Mouse (Mus musculus): ENCODE measurements around the gene Cobll1.

The Cobll1 gene

DNA sequence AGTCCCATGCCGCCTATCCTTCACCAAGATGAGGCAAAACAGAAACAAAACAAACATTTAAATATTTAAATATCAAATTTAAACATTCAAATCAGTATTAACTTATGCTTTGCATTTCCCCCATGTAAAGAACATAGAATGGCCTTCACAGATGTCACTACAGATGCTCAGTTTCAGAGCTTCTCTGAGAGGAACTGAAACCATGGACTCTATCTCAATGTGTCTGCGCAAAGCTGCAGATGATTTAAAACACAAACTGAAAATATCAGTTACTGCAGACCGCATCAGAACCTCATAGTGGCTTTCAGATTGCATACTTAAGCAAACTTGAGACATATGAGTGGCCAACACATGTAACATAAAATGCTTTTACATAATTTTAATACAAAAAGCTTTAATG, 40.6 kb downstream of the Cobll1 start:
- no peak for DNase-seq (ENCODE audit: low read depth, low spot score)

DNA sequence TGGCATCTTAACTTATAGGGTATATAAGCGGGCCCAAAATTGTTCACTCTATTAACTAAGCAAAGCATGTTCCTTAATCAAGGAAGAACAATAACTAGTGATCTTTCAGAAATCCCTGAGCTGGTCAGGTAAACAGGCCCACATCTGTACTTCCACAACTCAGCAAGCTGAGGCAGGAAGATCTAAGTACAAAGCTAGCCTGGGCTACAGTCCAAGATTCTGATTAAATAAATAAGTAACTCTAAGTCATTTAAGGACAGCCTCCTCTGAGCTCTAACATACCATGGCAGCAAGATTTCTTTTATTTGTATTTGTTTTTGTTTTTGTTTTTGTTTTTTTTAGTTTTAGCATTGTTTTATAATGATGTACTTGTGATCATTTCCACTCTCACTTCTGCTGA, 42.2 kb downstream of the Cobll1 start:
- DNase-seq (ENCODE audit: low read depth, low spot score): no peak

DNA sequence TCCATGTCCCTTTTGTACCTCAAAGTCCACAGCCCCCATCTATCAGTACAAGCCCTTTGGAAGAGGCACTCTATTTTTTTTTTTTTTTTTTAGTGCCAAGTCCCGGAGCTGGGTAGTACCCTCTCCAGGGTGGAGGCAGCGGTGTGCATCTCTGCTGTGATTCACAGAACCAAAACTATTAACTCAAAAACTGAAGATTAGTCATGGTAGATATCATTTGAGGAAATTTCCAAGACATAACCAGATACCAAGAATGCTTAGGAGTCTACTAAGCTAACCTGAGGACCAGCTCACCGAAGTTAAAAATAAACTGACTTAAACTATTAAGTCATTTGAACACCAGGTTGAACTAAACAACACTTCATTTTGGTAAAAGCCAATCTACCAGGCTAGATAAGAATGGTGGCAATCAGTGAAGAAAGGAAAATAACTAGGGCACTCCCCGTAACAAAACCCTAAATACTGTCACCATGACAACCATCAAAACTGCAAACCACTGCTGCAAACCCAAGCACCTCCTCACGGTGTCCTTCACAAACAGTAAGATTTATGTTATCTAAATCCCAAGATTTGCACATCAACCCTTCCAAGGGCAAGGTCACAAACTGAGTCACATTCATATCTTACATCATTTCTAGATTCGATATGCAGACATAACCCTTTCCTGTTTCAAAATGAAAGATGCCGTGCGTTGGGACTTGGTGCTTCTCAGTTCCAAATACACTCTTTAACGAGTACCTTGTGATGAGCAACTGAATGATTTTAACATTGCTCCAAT, 43.8 kb downstream of the Cobll1 start:
- no peak for DNase-seq (ENCODE audit: low read depth, low spot score)

DNA sequence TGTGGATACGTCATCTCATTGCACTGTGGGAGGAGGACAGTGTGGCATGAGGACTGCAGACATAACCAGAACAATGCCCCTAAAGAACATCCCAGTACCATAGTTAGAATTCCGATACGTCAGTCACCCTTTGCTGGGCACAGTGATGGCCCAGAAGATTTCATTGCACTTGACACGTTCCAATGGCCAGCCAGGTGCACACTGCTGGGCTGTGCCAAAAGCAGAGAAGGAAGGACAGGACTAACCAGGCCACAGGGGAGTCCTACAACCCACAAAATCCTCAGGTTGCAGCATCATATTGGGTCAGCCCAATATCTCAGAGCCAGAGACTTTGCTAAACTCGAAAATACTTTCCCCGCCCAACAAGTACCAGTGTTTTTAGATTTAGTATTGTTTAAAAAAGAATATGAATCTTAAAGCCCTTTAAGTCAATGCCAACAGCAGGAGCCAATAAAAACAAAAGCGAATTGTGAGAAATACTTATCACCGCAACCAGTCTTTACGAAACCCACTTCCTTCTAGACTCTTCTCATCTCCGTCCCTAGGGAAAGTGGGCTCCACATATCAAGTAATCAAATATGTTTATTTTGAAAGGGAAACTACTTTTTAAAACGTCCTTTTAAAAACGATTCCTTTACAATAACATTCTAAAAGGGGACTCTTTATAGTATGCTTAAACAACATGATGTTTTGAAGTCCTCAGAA, 46.0 kb downstream of the Cobll1 start:
- no peak for DNase-seq (ENCODE audit: low read depth, low spot score)

DNA sequence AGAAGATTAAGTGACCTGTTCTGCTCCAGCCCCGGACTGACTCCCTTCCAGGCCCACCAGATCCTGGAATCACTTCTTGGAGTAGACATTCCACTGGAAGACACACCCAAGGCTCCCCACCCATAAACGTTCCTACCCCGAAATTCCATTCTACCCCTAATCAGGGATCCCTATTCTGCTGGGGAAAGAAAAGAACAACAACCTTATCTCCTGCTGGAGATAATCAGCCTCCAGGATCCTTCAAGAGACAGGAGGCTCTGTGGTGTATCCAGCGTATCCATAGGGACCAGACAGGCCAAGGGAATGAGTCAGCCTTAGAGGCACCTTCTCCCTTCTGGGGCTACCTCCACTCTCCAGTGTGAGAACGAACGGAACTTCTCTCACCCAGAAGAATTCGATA, 47.8 kb downstream of the Cobll1 start:
- no peak for DNase-seq (ENCODE audit: low read depth, low spot score)

DNA sequence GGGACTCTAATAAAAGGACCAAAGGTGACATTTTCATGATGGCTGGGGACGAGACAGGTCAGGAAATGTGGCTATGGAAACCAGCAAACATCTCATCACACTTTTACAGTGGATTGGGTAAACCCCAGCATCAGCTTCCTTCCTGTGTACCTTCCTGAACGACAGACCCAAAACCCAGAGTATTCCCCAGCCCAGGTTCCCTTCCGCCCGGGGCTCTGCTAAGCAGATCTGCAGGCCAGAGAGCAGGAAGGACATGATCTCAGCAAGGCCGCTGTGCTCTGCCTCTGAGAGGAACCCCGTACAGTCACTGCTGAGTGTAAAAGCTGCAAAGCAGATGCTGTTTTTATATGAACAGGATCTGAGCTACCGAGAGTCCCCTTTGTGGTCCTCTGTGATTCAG, 49.9 kb downstream of the Cobll1 start:
- no peak for DNase-seq (ENCODE audit: low read depth, low spot score)

DNA sequence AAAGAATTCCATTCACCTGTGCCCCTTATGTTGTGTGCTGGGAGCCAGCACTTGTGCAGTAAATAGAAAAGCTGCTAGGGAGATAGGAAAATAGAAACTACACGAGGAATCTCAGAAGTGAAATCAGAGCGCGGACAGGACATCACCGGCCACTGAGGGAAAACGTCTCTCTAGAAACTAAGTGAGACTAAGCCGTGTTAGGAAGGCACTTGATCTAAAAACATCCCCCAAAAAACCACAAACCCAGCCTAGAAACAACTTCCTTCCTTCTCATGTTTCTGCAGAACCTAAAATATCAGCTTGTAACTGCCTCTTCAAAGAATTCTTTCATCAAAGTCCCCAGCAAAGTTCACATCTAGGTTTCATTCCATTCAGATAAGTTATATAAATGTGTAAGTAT, 50.6 kb downstream of the Cobll1 start:
- DNase-seq (ENCODE audit: low read depth, low spot score): no peak

DNA sequence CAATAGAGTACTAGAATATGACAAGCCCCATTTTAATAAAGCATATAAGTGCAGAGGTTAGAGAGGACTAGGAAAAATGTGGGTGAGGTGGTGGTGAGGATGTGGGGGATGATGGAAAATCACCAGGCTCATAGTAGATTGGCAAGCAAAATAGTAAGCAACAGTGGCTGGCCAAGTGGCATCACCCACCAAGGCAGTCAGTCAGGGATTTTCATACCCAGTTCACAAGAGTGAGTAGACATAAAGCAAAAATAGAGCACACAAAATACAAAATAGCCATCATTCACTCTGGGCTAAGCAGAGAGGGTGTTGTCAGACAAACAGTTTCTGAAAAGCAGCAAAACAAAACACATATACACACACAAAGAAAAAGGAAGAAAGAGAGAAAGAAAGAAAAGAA, 51.6 kb downstream of the Cobll1 start:
- DNase-seq (ENCODE audit: low read depth, low spot score): no peak

DNA sequence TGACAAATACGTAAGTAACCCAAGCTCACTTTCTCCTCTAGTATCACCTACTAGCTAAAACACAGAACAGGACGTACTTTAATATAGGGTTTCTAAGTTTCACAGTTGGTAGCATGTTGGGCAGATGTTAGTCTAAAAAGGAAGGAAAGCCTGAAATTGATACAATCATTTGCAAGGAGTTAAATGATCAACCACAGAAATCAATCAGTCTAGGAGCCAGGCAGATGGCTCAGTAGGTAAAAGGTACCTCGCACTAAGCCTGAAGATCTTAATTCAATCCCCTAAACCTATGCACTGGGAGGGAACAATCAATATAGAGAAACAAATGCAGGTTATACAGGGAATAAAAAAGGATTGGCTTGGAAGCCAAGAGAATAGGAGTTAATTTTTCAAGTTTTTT, 52.0 kb downstream of the Cobll1 start:
- DNase-seq (ENCODE audit: low read depth, low spot score): no peak

DNA sequence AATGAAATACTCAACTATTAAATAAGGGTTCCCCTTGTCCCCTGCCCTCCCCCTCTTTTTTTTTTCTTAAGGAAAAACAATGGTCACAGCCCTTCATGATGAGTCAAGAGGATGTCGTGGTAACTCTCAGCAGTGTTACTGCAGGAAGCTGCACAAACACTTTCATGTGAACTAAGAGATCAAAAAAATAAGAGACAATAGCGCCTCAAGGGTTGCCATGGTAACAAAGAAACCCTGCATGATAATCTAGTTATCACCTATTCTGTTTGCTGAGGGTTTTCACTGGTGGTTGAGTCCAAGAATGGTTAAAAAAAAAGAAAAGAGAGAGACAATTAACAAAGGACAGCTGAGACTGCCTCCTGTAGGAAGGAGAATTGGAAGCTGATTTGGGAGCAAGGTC, 56.5 kb downstream of the Cobll1 start:
- no peak for DNase-seq (ENCODE audit: low read depth, low spot score)

DNA sequence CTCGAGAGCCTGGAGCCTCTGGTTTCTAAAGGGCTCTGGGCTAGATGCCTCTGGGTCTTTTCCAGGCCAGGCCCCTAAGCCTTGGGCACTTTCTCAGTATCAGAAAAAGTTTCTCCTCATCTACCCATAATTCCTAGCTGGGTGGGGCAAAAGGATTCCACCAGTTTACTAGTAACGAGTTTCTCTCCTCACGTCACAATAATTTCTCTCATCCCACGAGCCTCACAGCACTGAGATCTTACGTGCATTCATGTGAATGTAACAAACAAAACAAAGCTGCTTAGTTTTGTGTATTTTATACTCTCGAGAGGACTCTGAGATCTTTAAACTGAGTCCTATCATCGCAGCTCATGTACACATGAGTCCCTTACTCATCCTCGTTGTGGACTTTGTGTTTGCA, 57.5 kb downstream of the Cobll1 start:
- no peak for DNase-seq (ENCODE audit: low read depth, low spot score)

DNA sequence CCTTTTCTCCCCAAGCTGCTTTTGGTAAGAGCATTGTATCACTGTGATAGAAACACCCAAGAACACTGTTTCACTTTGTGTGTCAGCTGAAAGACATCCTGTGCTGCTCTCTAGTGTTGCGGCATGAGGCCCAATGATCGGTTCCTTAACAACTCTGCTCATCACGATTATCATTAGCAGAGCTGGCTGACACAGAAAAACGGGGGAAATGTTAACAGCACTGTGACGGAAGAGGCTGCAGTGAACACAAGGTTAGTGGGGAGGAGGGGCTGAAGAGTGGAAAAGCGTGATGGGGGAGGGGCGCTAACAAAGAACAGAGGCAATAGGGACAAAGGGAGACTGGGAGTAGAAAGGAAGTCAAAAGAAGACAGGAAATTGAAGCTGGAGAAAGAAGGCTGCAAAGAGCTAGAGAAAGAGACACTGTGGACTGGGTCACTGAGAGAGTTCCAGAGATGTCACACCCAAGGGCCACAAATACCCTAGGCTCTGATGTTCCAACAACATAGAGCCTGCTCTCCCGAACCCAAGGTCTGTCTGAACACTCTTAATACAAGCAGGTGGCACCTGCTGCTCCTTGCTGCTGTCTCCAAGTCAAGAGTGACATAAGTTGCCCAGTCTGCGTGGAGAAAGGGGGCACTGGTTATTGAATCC, 58.0 kb downstream of the Cobll1 start:
- no peak for DNase-seq (ENCODE audit: low read depth, low spot score)

DNA sequence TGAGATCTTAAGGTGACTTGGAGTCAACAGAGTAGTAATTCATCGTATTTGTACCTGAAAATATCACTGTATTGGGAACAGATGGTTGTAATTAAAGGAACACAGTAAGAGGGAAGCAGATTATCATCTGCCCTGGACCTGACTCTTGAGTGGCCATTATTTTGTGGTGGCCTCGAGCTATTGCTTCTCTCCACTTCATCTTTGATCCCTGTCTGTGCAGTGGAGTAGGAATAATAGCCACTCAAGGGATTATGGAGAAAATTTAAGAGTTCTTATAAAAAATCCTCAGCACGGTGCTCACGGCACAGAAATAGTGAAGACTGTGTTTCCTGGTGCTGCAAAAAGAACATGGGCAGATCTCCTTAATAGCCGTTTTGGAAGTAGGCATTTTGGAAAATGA, 63.6 kb downstream of the Cobll1 start:
- DNase-seq (ENCODE audit: low read depth, low spot score): no peak

DNA sequence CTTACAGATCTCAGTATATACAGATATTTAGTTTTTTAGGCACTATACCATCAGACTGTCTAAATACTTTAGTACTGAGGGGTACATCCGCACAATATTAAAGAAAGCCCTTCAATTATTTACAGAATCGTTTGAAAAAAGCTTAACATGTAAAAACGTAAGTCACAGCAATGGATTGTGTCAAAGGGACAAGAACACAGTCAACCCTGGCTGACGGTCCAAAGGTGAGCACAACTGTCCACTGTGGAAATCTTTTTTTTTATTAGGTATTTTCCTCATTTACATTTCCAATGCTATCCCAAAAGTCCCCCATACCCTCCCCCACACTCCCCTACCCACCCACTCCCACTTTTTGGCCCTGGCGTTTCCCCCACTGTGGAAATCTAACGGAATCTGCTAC, 67.1 kb downstream of the Cobll1 start:
- DNase-seq (ENCODE audit: low read depth, low spot score): no peak

DNA sequence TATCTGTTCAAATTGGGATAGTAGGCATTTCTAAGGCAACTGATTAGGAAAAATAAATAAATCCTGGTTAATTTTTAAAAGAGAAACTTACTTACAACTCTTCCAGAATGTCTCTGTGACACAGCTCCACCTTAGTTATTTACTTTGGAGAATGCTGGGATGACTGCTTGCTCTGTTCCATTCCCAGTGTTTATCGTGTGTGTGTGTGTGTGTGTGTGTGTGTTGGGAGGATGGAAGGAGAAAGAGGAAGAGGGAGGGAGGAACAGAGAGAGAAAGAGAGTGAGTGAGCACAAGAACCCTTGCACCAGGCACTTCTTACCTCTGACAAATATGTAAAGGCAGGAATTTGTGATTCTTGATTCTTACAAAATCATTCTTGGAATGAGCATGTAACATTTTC, 67.7 kb downstream of the Cobll1 start:
- DNase-seq (ENCODE audit: low read depth, low spot score): no peak

DNA sequence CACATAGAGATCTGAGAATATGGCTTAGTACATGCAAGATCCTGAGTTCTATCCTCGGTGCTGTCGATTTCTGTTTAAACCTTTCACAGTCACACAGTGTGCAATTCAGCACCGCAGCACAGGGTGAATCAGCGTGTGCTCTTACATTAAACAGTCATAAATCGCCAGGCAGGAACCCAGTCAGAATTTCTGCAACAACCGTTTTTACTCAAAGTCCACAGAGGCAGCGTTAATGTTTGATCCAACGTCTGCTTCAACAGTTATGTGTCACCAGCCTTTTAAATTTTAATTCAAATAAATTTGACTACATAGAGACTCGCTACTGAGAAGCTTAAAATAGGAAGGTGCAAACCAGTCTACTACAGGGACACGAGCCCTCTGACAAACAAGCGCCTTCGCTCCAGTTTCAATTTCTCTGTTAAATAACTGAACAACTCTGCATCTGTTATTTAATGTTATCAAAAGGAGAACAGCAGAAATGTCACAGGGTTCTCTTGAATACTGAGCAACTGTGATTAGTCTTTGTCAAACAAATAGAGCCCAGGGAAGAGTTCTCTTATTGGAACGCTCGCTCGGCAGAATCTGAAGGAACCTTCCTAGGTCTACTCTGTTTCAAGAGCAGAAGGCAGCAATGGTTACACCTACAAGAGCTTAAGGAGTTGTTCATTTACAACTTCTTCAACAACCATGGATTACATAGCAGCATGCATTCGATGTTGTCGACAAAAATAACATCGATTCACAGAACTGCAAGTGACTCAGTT, 68.3 kb downstream of the Cobll1 start:
- DNase-seq (ENCODE audit: low read depth, low spot score): no peak

DNA sequence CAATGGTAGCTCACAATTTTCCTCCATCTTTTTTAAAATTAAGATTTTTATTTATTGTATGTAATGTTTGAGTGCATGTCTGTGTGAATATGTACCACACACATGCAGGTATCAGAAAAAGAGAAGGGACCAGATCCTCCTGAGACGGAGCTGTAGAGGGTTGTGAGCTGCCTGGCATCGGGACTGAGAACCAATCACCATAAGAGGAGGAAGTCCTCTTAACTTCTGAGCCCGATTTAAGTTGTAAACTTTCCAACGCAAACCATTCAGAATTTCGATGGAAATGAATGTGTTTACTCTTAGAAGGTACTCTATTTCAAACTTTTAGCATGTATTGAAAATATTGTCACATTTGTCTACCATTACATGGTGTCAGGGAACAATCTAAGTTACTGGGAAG, 68.9 kb downstream of the Cobll1 start:
- no peak for DNase-seq (ENCODE audit: low read depth, low spot score)

DNA sequence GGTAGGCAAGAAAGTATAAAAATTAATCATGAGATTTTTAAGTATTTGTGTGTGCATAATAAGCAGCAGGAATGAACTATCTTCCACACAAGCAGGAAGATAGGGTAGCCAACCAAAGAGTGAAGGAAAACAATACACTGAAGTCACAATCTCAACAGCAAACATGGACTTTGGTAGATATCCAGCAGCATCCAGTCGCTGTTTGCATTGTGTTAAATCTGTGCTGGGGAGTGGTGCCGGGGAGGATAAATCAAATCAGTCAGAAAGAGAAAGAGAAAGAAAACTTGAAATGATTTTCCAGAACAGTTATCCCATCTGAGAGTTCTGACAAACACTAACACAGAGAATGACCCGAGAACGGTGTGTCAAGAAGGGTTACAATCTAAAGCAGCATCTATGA, 75.2 kb downstream of the Cobll1 start:
- DNase-seq (ENCODE audit: low read depth, low spot score): no peak

DNA sequence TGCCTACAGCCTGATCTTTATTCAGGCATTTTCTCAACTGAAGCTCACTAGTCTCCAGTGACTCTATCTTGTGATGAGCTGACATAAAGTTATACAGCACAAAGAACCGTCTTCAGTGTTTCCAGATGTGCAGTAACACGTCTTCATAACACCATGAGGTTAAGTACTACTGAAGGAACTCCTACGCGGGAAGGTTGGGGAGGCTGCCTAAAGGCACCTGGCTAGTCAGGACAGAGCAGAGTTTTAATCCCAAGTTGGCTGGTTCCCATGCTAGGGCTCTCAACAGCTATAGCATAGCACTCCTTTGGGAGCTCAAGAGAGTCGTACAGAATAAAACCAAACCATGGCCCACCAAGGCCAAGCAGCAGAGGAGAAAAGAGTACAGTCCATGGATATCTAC, 76.6 kb downstream of the Cobll1 start:
- DNase-seq (ENCODE audit: low read depth, low spot score): no peak

DNA sequence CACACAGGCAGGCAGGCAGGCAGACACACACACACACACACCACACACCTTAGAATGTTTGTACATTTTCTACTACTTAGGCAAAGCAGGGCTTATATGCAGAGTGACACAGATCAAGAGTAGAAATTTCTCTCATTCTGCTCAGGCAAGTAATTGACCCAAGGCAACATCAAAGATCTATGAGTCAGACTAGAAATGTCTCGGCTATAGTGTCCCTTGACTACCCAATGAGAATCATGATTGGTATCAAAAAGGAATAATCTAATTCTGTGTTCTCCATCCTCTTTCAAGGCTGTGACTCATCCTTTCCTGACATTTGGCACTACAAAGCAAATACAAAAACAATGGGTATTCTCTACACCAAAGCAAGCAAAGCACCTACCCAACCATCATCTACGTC, 77.5 kb downstream of the Cobll1 start:
- no peak for DNase-seq (ENCODE audit: low read depth, low spot score)

DNA sequence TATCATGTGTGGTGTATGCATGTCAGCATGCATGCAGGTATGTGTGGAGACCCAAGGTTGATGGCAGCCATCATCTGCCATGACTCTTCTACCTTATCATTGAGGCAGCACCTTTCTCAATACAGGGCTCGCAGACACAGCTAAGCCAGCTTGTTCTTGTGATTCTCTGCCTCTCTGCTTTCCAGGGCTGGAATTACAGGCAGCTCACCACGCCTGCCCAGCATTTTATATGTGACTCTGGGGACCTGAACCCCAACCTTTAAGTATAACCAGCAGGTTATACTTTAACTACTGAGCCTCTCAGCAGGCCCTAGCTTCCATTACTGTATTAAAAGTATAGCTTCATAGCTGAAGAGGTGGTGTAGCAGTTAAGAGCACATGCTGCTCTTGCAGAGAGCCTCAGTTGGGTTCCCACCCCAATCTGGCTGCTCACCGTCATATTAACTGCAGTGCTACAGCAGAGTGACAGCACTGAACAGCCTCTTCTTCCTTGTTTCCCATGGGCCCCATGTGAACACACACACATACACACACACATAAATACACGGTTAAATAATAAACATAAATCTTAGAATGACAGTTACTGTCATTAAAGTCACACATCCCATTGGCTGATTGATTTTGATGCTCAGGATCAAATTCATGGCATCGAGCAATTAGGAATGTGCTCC, 81.1 kb downstream of the Cobll1 start:
- DNase-seq (ENCODE audit: low read depth, low spot score): no peak

DNA sequence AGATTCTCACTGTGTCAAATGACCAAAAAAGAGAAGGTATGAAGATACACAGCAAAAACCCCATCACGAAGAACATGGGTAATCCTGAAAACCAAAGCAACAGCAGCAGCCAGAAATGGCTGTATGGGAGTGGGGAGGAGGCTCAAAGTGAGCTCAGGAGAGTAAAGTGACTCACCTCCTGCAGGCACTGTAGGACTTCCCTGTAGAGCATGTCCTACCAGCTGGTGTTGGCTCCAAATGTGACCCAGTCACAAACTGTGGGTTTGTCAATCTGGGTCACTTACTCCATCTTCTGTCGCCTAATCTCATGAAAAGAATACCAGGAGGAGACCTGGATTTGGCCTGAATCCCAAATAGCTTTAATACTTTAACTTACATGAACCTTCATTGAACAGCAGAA, 81.9 kb downstream of the Cobll1 start:
- no peak for DNase-seq (ENCODE audit: low read depth, low spot score)

All from c-Kit-negative CD71-positive TER-119-positive erythroid progenitor cells, embryonic 14.5 days (primary cell).